Mouse (Mus musculus) 3134 (cell line): ENCODE results near the gene Ap1m1.
A peak's percentile ranks its signal among the peaks of the same experiment; 100 is the strongest.

Experiments used
- DNase-seq: peaks from one replicate; pipeline ENCODE4 v3.0.0-alpha.2; 2011; ENCODE audit warnings: low spot score; ENCODE audit not compliant: insufficient read length; ENCODE audit errors: extremely low read depth

The Ap1m1 gene

GRCm38 (mm10) chr8:72239499-72240402 lies at the start of gene Ap1m1:
Gene Ap1m1 (plus strand): TSS chr8:72240018.
- DNase-seq = peak; percentile 98

GRCm38 (mm10) chr8:72190215-72190539 lies 49.6 kb upstream of the Ap1m1 start:
- no peak for DNase-seq

GRCm38 (mm10) chr8:72192065-72192464 lies 47.8 kb upstream of the Ap1m1 start:
- DNase-seq = no peak

GRCm38 (mm10) chr8:72197997-72198396 lies 41.8 kb upstream of the Ap1m1 start:
- DNase-seq = no peak

- DNase-seq = no peak
Measured at GRCm38 (mm10) chr8:72208582-72208981, 31.2 kb upstream of the Ap1m1 start.

GRCm38 (mm10) chr8:72210222-72210621 lies 29.6 kb upstream of the Ap1m1 start:
- DNase-seq = no peak

GRCm38 (mm10) chr8:72210710-72211109 lies 29.1 kb upstream of the Ap1m1 start:
- no peak for DNase-seq

GRCm38 (mm10) chr8:72211846-72212245 lies 28.0 kb upstream of the Ap1m1 start:
- no peak for DNase-seq

- no peak for DNase-seq
Measured at GRCm38 (mm10) chr8:72212751-72213150, 27.1 kb upstream of the Ap1m1 start, which contains the start of gene Cib3. Gene Cib3 (minus strand): TSS chr8:72212837.

- DNase-seq = no peak
Measured at GRCm38 (mm10) chr8:72213536-72213935, 26.3 kb upstream of the Ap1m1 start, which contains the start of gene Gm11034. Gene Gm11034 (minus strand): TSS chr8:72213636.

- no peak for DNase-seq
Measured at GRCm38 (mm10) chr8:72215060-72215459, 24.8 kb upstream of the Ap1m1 start.

- DNase-seq = no peak
Measured at GRCm38 (mm10) chr8:72215871-72216270, 23.9 kb upstream of the Ap1m1 start.

- no peak for DNase-seq
Measured at GRCm38 (mm10) chr8:72218781-72219540, 20.9 kb upstream of the Ap1m1 start.

GRCm38 (mm10) chr8:72219541-72220363 lies 20.1 kb upstream of the Ap1m1 start, which contains the start of gene Fam32a:
Gene Fam32a (plus strand): TSS chr8:72219730.
- DNase-seq = peak; percentile 85

GRCm38 (mm10) chr8:72220758-72221157 lies 19.1 kb upstream of the Ap1m1 start:
- no peak for DNase-seq

- DNase-seq = no peak
Measured at GRCm38 (mm10) chr8:72222656-72223055, 17.2 kb upstream of the Ap1m1 start.

- no peak for DNase-seq
Measured at GRCm38 (mm10) chr8:72240403-72240763, 565 bp downstream of the Ap1m1 start.

- no peak for DNase-seq
Measured at GRCm38 (mm10) chr8:72240951-72241350, 1.1 kb downstream of the Ap1m1 start.

GRCm38 (mm10) chr8:72242226-72242625 lies 2.4 kb downstream of the Ap1m1 start:
- no peak for DNase-seq

- DNase-seq = no peak
Measured at GRCm38 (mm10) chr8:72244610-72245009, 4.8 kb downstream of the Ap1m1 start.
